Mouse (Mus musculus): ENCODE results near the gene Tdrd9. TPM values are rescaled to one million over a fixed set of nuclear protein-coding genes. Genes with fewer than 3 reads are reported as not detected.

Tdrd9 gene
- total and polyA plus RNA-seq, 3 experiments = 28.9 to 46.5 TPM; not detected in 1

- no peaks in the 10 kb centered on the region for H3K27me3 ChIP-seq (ENCODE audit: control insufficient read depth in 1 of 2, insufficient read depth in 2 of 2, low read length in 2 of 2)
- H3K36me3 ChIP-seq (ENCODE audit: control insufficient read depth in 1 of 2, insufficient read depth in 2 of 2, low read length in 2 of 2) = peaks cover 7 to 17% of the 10 kb centered on the region in 2 experiments
- peak within 1 kb of the TSS; percentile 17; the same call in 1 of the 2 replicates for H3K27ac ChIP-seq (ENCODE audit: control insufficient read depth, low read depth, low read length)
- H3K4me1 ChIP-seq (ENCODE audit: control insufficient read depth in 1 of 2, insufficient read depth in 2 of 2, low read length in 2 of 2) = peaks cover 5 to 16% of the 10 kb centered on the region in 2 experiments; a peak in 3 of 4 replicates
- H3K4me3 ChIP-seq (ENCODE audit: control insufficient read depth in 1 of 2, insufficient read depth in 1 of 2, low read depth in 2 of 2, low read length in 2 of 2) = peak within 1 kb of the TSS; percentile 76 to 92
- peaks cover 30% of the 10 kb centered on the region for H3K79me2 ChIP-seq (ENCODE audit: control insufficient read depth, insufficient read depth, low read length, poor library complexity)
- DNase-seq (ENCODE audit: low read depth, low spot score) = peak; percentile 96
- no peaks in the 10 kb centered on the region for H3K9me3 ChIP-seq (replicated peaks; ENCODE audit: insufficient read depth, low read length)
- H3K9ac ChIP-seq (ENCODE audit: control insufficient read depth, low read depth, low read length, poor library complexity, severe bottlenecking) = peak within 1 kb of the TSS; percentile 92
- no peak for TF ChIP-seq ZC3H11A (IDR thresholded peaks at IDR 0.05; ENCODE audit: low read depth, low read length)
- peak; percentile 60; the same call in 1 of the 2 replicates for TF ChIP-seq GABPA (IDR thresholded peaks at IDR 0.05; ENCODE audit: low read depth, low read length)
- TF ChIP-seq TAL1 (IDR thresholded peaks at IDR 0.05; ENCODE audit: low read length) = no peak
- no peak for TF ChIP-seq ETS1 (IDR thresholded peaks at IDR 0.05; ENCODE audit: low read depth, low read length)
- peak; percentile 67 for TF ChIP-seq MAX (IDR thresholded peaks at IDR 0.05; ENCODE audit: low read length)
- TF ChIP-seq RAD21 (IDR thresholded peaks at IDR 0.05; ENCODE audit: low read depth, low read length) = no peak
- TF ChIP-seq ZNF384 (IDR thresholded peaks at IDR 0.05; ENCODE audit: low read depth, low read length) = no peak
- TF ChIP-seq CHD2 (IDR thresholded peaks at IDR 0.05; ENCODE audit: low read length) = no peak
- no peak for TF ChIP-seq RCOR1 (IDR thresholded peaks at IDR 0.05; ENCODE audit: low read depth, low read length)
- TF ChIP-seq EP300 (IDR thresholded peaks at IDR 0.05; ENCODE audit: low read depth in 1 of 2, low read length in 2 of 2) = 0 out of 4 replicates have a peak, but pooled peaks of 1 of the 2 experiments have one; percentile 18
- TF ChIP-seq JUND (IDR thresholded peaks at IDR 0.05; ENCODE audit: low read depth, low read length) = no peak
- TF ChIP-seq TCF12 (IDR thresholded peaks at IDR 0.05; ENCODE audit: low read depth, low read length) = peak; percentile 76
- TF ChIP-seq POLR2A (IDR thresholded peaks at IDR 0.05; ENCODE audit: control insufficient read depth in 1 of 2, insufficient read depth in 1 of 2, low read depth in 1 of 2, low read length in 2 of 2, poor library complexity in 1 of 2) = peak; percentile 56 to 79
- no peak for TF ChIP-seq USF1 (IDR thresholded peaks at IDR 0.05; ENCODE audit: low read depth, low read length)
- TF ChIP-seq MYB (IDR thresholded peaks at IDR 0.05; ENCODE audit: low read depth, low read length) = no peak
- TF ChIP-seq USF2 (IDR thresholded peaks at IDR 0.05; ENCODE audit: borderline replicate concordance in 1 of 2, insufficient read depth in 1 of 2, low read depth in 1 of 2, low read length in 2 of 2) = no peak
- no peak for TF ChIP-seq ZKSCAN1 (IDR thresholded peaks at IDR 0.05; ENCODE audit: low read depth, low read length)
- no peak for TF ChIP-seq CHD1 (IDR thresholded peaks at IDR 0.05; ENCODE audit: low read depth, low read length)
- peak; percentile 87 for TF ChIP-seq NELFE (IDR thresholded peaks at IDR 0.05; ENCODE audit: low read depth, low read length)
- peak; percentile 63; the same call in 1 of the 2 replicates for TF ChIP-seq ZMIZ1 (IDR thresholded peaks at IDR 0.05; ENCODE audit: low read depth, low read length)
- peak; percentile 73 to 87 (median 83) for TF ChIP-seq CTCF (IDR thresholded peaks at IDR 0.05 in 2 of 3, conservative IDR thresholded peaks at IDR 0.05 in 1 of 3; ENCODE audit: control insufficient read depth in 1 of 3, insufficient read depth in 1 of 3, low read depth in 2 of 3, low read length in 3 of 3, poor library complexity in 1 of 3, severe bottlenecking in 1 of 3)
- TF ChIP-seq POLR2AphosphoS2 (IDR thresholded peaks at IDR 0.05; ENCODE audit: low read length) = peak; percentile 69; the same call in 1 of the 2 replicates
- no peak for TF ChIP-seq POLR2AphosphoS5 (IDR thresholded peaks at IDR 0.05; ENCODE audit: borderline replicate concordance, low read depth, low read length)
- TF ChIP-seq BHLHE40 (IDR thresholded peaks at IDR 0.05; ENCODE audit: borderline replicate concordance, low read depth, low read length) = no peak
- peak; percentile 78 for TF ChIP-seq KAT2A (conservative IDR thresholded peaks at IDR 0.05; ENCODE audit: low read depth, low read length)
- peak; percentile 72; the same call in 1 of the 2 replicates for TF ChIP-seq MXI1 (IDR thresholded peaks at IDR 0.05; ENCODE audit: low read depth, low read length)
- peak; percentile 59; the same call in 1 of the 2 replicates for TF ChIP-seq MYC (IDR thresholded peaks at IDR 0.05; ENCODE audit: low read depth, low read length)
- peak; percentile 94 for TF ChIP-seq ELF1 (IDR thresholded peaks at IDR 0.05; ENCODE audit: low read depth, low read length)
- TF ChIP-seq SMC3 (IDR thresholded peaks at IDR 0.05; ENCODE audit: low read depth, low read length) = no peak
- no peak for TF ChIP-seq E2F4 (IDR thresholded peaks at IDR 0.05; ENCODE audit: borderline replicate concordance, low read depth, low read length)
- TF ChIP-seq SIN3A (IDR thresholded peaks at IDR 0.05; ENCODE audit: low read length) = peak; percentile 87
- TF ChIP-seq HCFC1 (IDR thresholded peaks at IDR 0.05; ENCODE audit: low read depth, low read length) = peak; percentile 92
- TF ChIP-seq NRF1 (IDR thresholded peaks at IDR 0.05; ENCODE audit: insufficient read depth, low read depth, low read length, poor library complexity, severe bottlenecking) = peak; percentile 82
- 0 out of 2 replicates have a peak, but pooled peaks have one; percentile 25 for TF ChIP-seq MEF2A (IDR thresholded peaks at IDR 0.05; ENCODE audit: extremely low read depth, insufficient replicate concordance, low read depth, low read length, poor library complexity, severe bottlenecking)
- no peak for TF ChIP-seq MAFK (IDR thresholded peaks at IDR 0.05; ENCODE audit: borderline replicate concordance, low read depth, low read length)
- TF ChIP-seq MAZ (IDR thresholded peaks at IDR 0.05; ENCODE audit: low read depth, low read length) = no peak
These were observed 4.6 kb upstream of the Tdrd9 start, which contains the start of gene Atp5mpl for GRCm38 (mm10) chr12:111966683-111967173. TSS of gene Atp5mpl (minus strand) at chr12:111966977.
